Mouse (Mus musculus) megakaryocyte, embryonic 14.5 days (primary cell): ENCODE data around the gene Lrrc19. TPM values are rescaled to one million over a fixed set of nuclear protein-coding genes. Genes with fewer than 3 reads are reported as not detected.

ENCODE experiments used
- H3K27me3 ChIP-seq: replicated peaks from 2 replicates; pipeline ENCODE3; 2012; ENCODE audit warnings: inconsistent platforms
- H3K36me3 ChIP-seq: replicated peaks from 2 replicates; pipeline ENCODE3; 2012; ENCODE audit warnings: low read length, inconsistent platforms, mixed read lengths
- H3K4me1 ChIP-seq: 2 replicates; pipeline ENCODE4 v1.6.1; 2012; ENCODE audit warnings: inconsistent platforms
- H3K4me3 ChIP-seq: replicated peaks from 2 replicates; pipeline ENCODE3; 2012; ENCODE audit warnings: moderate library complexity, mild to moderate bottlenecking, inconsistent platforms
- H3K9me3 ChIP-seq: 2 replicates; pipeline ENCODE4 v1.6.1; 2012; ENCODE audit warnings: inconsistent platforms
- FLI1 ChIP-seq: IDR thresholded peaks from 2 replicates; pipeline ENCODE4 v1.6.1; 2012; ENCODE audit warnings: low read length, inconsistent platforms, mixed read lengths
- GATA1 ChIP-seq: IDR thresholded peaks from 3 replicates; pipeline ENCODE4 v1.6.1; 2012; ENCODE audit warnings: mixed read lengths, low read length, inconsistent platforms, borderline replicate concordance
- polyA plus RNA-seq: library from polyadenylated mRNA; stranded (reverse); fragments of >175 nt; gene quantifications from 2 replicates; pipeline ENCODE4 v1.2.3, GENCODE M21; 2012; ENCODE audit warnings: low replicate concordance; ENCODE audit not compliant: insufficient read depth

Lrrc19 gene
- polyA plus RNA-seq, 1 experiment, result not detected

- H3K9me3 ChIP-seq, result no peaks in the 10 kb centered on the region
- no peaks in the 10 kb centered on the region for H3K36me3 ChIP-seq
- no peaks in the 10 kb centered on the region for H3K4me1 ChIP-seq
- TF ChIP-seq GATA1 (no peak), FLI1 (no peak)
- no peak overlapping the region for H3K4me3 ChIP-seq
- no peaks in the 10 kb centered on the region for H3K27me3 ChIP-seq
Observed at GRCm38 (mm10) chr4:94643141-94643540, 6.8 kb downstream of the Lrrc19 start.

- Histone ChIP-seq H3K36me3 (no peaks in the 10 kb centered on the region), H3K4me1 (peaks cover under 1% of the 10 kb centered on the region; the same call in 1 of the 2 replicates), H3K27me3 (no peaks in the 10 kb centered on the region), H3K4me3 (no peak overlapping the region), H3K9me3 (no peaks in the 10 kb centered on the region)
- TF ChIP-seq FLI1 (no peak), GATA1 (no peak)
Observed at GRCm38 (mm10) chr4:94620077-94620476, 29.9 kb downstream of the Lrrc19 start.

- Histone ChIP-seq H3K27me3 (no peaks in the 10 kb centered on the region), H3K4me1 (peaks cover 24% of the 10 kb centered on the region), H3K9me3 (no peaks in the 10 kb centered on the region), H3K36me3 (no peaks in the 10 kb centered on the region), H3K4me3 (peak overlapping the region; percentile 94)
- TF ChIP-seq GATA1 (no peak), FLI1 (no peak)
Observed at GRCm38 (mm10) chr4:94614627-94615006, 35.3 kb downstream of the Lrrc19 start.

- TF ChIP-seq FLI1 (no peak), GATA1 (no peak)
- no peaks in the 10 kb centered on the region for H3K27me3 ChIP-seq
- H3K36me3 ChIP-seq, result no peaks in the 10 kb centered on the region
- peaks cover 24% of the 10 kb centered on the region for H3K4me1 ChIP-seq
- H3K4me3 ChIP-seq, result peak within 1 kb of the TSS; percentile 94
- H3K9me3 ChIP-seq, result no peaks in the 10 kb centered on the region
Observed at GRCm38 (mm10) chr4:94613972-94614626, 35.8 kb downstream of the Lrrc19 start, which contains the start of gene Ift74. Gene Ift74, plus strand, starts transcription at chr4:94614491.

- no peak for TF ChIP-seq FLI1
- H3K4me1 ChIP-seq, result peaks cover 24% of the 10 kb centered on the region
- no peaks in the 10 kb centered on the region for H3K36me3 ChIP-seq
- no peaks in the 10 kb centered on the region for H3K27me3 ChIP-seq
- H3K9me3 ChIP-seq, result no peaks in the 10 kb centered on the region
- no peak overlapping the region for H3K4me3 ChIP-seq
Observed at GRCm38 (mm10) chr4:94610339-94610738, 39.6 kb downstream of the Lrrc19 start.

GRCm38 (mm10) chr4:94605591-94605990, 44.4 kb downstream of the Lrrc19 start:
- Histone ChIP-seq H3K4me3 (no peak overlapping the region), H3K9me3 (no peaks in the 10 kb centered on the region), H3K4me1 (peaks cover 33% of the 10 kb centered on the region), H3K27me3 (no peaks in the 10 kb centered on the region), H3K36me3 (no peaks in the 10 kb centered on the region)
- TF ChIP-seq GATA1, result no peak
- TF ChIP-seq FLI1, result no peak

- no peaks in the 10 kb centered on the region for H3K36me3 ChIP-seq
- H3K4me1 ChIP-seq, result peaks cover 26% of the 10 kb centered on the region
- no peak overlapping the region for H3K4me3 ChIP-seq
- H3K9me3 ChIP-seq, result no peaks in the 10 kb centered on the region
- TF ChIP-seq FLI1 (no peak), GATA1 (no peak)
- H3K27me3 ChIP-seq, result no peaks in the 10 kb centered on the region
Observed at GRCm38 (mm10) chr4:94604452-94605019, 45.4 kb downstream of the Lrrc19 start.

- H3K4me3 ChIP-seq, result peak within 1 kb of the TSS; percentile 99
- no peak for TF ChIP-seq GATA1
- TF ChIP-seq FLI1, result 0 out of 2 replicates have a peak, but pooled peaks have one; percentile 30
Observed at GRCm38 (mm10) chr4:94603031-94603629, 46.8 kb downstream of the Lrrc19 start, which contains the start of gene Plaa. Gene Plaa, minus strand, starts transcription at chr4:94603244.

GRCm38 (mm10) chr4:94602496-94603030, 47.4 kb downstream of the Lrrc19 start:
- peaks cover 4% of the 10 kb centered on the region for H3K36me3 ChIP-seq
- no peaks in the 10 kb centered on the region for H3K9me3 ChIP-seq
- peaks cover 29% of the 10 kb centered on the region for H3K4me1 ChIP-seq
- peak overlapping the region; percentile 99 for H3K4me3 ChIP-seq
- TF ChIP-seq GATA1 (no peak), FLI1 (no peak)
- H3K27me3 ChIP-seq, result no peaks in the 10 kb centered on the region

More at GRCm38 (mm10) chr4:94603031-94603629, 46.8 kb downstream of the Lrrc19 start, which contains the start of gene Plaa:
- peaks cover 26% of the 10 kb centered on the region for H3K4me1 ChIP-seq
- no peaks in the 10 kb centered on the region for H3K9me3 ChIP-seq
- H3K27me3 ChIP-seq, result no peaks in the 10 kb centered on the region
- H3K36me3 ChIP-seq, result peaks cover 2% of the 10 kb centered on the region

- H3K4me3 ChIP-seq, result peak overlapping the region; percentile 64
Observed at GRCm38 (mm10) chr4:94601395-94601794, 48.5 kb downstream of the Lrrc19 start.

More at GRCm38 (mm10) chr4:94601395-94601794, 48.5 kb downstream of the Lrrc19 start:
- TF ChIP-seq FLI1 (no peak), GATA1 (no peak)
- Histone ChIP-seq H3K4me1 (peaks cover 29% of the 10 kb centered on the region), H3K36me3 (peaks cover 7% of the 10 kb centered on the region), H3K27me3 (no peaks in the 10 kb centered on the region), H3K9me3 (no peaks in the 10 kb centered on the region)
